Mouse (Mus musculus) forebrain, embryonic 15.5 days (tissue): ENCODE measurements at regions not wholly inside any gene's neighbourhood (a gene's known extent, or its start where the extent isn't known, plus 50 kb on each side); places are given as distances from the start of the nearest gene placed in this dataset.
A peak's percentile ranks its signal among the peaks of the same experiment; 100 is the strongest.

Experiments
- ATAC-seq: fragments of 200-750 bp; cut with Nextera tagmentation; replicated peaks from 2 replicates; pipeline ENCODE4 v1.8.0; 2017; ENCODE audit warnings: mild to moderate bottlenecking, moderate TSS enrichment, moderate library complexity
- H3K27ac ChIP-seq: fragments of 300-500 bp; sonication (generic); replicated peaks from 2 replicates; pipeline ENCODE4 v1.5.1; 2015; ENCODE audit warnings: mild to moderate bottlenecking, inconsistent platforms
- H3K27me3 ChIP-seq: fragments of 300-500 bp; sonication (generic); 2 replicates; pipeline ENCODE4 v1.6.1; 2015; ENCODE audit warnings: inconsistent platforms
- H3K36me3 ChIP-seq: fragments of 300-500 bp; sonication (generic); 2 replicates; pipeline ENCODE4 v1.6.1; 2015; ENCODE audit warnings: mild to moderate bottlenecking, inconsistent platforms
- H3K4me1 ChIP-seq: fragments of 300-500 bp; sonication (generic); 2 replicates; pipeline ENCODE4 v1.6.1; 2015; ENCODE audit warnings: inconsistent platforms
- H3K4me2 ChIP-seq: fragments of 300-500 bp; sonication (generic); replicated peaks from 2 replicates; pipeline ENCODE4 v1.6.1; 2015; ENCODE audit warnings: mild to moderate bottlenecking, inconsistent platforms
- H3K4me3 ChIP-seq: fragments of 300-500 bp; sonication (generic); 2 replicates; pipeline ENCODE4 v1.5.1; 2015; ENCODE audit warnings: mild to moderate bottlenecking, inconsistent platforms
- H3K9ac ChIP-seq: fragments of 300-500 bp; sonication (generic); replicated peaks from 2 replicates; pipeline ENCODE4 v1.6.1; 2015; ENCODE audit warnings: mild to moderate bottlenecking, inconsistent platforms
- H3K9me3 ChIP-seq: fragments of 300-500 bp; sonication (generic); 2 replicates; pipeline ENCODE4 v1.6.1; 2016; ENCODE audit warnings: inconsistent platforms
- WGBS: fragments of 180-500 bp; shearing (Covaris S2); methylation state at CpG from one replicate; pipeline ENCODE4 v1.1.7; 2015; ENCODE audit warnings: mixed read lengths; 5-methylcytosine and 5-hydroxymethylcytosine counted together

DNA sequence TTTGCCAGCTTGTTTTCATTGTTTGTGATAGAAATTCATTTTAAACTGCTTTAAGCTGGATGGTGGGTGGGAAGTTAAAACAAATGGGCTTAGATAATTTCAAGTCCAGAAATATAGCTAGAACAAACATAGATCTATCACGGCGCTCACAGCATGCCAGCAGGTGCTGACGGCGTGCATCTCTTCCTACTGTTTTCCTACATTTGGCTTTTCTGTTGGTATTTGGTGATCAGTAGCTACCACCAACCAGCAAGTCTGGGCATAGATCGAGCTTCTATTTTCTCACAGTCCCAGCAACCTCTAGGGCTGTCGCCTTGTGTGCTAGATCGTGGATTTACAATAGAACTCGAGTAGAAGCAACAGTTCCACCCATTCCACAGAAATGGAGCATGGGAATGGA lies 290.9 kb upstream of the Zeb2 start:
- Histone ChIP-seq H3K4me1 (peaks cover 15% of the 10 kb centered on the region), H3K9me3 (no peaks in the 10 kb centered on the region), H3K4me3 (no peak overlapping the region), H3K36me3 (no peaks in the 10 kb centered on the region), H3K4me2 (no peak overlapping the region), H3K9ac (no peak overlapping the region), H3K27ac (no peak overlapping the region), H3K27me3 (no peaks in the 10 kb centered on the region)
- no peak for ATAC-seq
- 93% methylated on average over 8 of the region's 8 CpGs for WGBS

DNA sequence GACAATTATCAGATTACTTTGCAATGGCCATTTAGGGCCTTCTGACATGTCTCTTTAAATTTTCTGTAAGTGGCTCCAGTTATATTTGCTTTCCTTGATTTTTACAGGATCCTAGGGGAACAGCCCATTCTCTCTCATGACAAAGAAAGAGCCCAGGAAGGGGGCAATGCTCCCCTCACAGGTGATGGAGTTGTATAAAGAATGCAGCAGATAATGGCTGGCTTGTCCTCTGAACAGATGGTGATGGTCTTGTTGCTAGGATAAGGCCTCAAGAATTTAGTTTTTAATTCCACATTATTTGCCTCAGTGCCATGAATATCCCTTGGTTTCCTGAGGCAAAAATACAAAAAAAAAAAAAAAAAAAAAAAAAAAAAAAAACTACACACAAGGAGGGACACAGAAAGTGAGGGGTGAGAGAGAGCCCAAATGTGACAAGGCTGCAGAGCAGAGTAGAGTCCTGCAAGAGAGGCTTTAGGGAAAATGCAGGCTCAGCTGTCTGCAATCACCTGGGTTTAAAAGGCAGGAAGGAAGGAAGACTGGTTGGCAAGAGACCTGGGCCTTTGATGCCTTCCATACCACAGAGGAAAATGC lies 272.8 kb upstream of the Zeb2 start:
- no peak overlapping the region for H3K27ac ChIP-seq
- no peak overlapping the region for H3K9ac ChIP-seq
- no peaks in the 10 kb centered on the region for H3K4me1 ChIP-seq
- H3K36me3 ChIP-seq = no peaks in the 10 kb centered on the region
- no peak overlapping the region for H3K4me3 ChIP-seq
- no peak overlapping the region for H3K4me2 ChIP-seq
- H3K9me3 ChIP-seq = no peaks in the 10 kb centered on the region
- no peak for ATAC-seq
- no peaks in the 10 kb centered on the region for H3K27me3 ChIP-seq

DNA sequence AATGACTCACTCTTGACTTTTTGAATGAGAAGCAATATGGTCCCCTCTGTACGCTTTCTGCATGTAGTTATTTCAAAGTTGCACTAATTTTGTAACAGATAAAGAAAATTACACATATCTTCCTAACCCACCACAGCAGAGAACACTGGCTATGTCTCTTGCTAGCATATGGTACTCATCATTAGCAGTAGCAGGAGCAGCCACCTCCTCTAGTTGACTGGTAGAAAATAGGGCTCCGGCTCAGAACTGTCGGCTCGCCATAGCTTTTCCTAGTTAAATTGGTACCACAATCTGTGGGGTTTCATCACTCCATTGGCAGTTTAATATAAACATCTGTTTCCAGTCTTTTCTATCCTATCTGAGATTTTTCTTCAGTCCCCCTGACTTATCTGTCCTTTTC lies 254.1 kb upstream of the Zeb2 start:
- Histone ChIP-seq H3K4me2 (no peak overlapping the region), H3K9ac (no peak overlapping the region), H3K27me3 (no peaks in the 10 kb centered on the region), H3K4me3 (no peak overlapping the region), H3K4me1 (peaks cover 6% of the 10 kb centered on the region; the same call in 1 of the 2 replicates), H3K9me3 (no peaks in the 10 kb centered on the region), H3K36me3 (no peaks in the 10 kb centered on the region), H3K27ac (no peak overlapping the region)
- WGBS = 72% methylated on average over 4 of the region's 4 CpGs
- no peak for ATAC-seq

DNA sequence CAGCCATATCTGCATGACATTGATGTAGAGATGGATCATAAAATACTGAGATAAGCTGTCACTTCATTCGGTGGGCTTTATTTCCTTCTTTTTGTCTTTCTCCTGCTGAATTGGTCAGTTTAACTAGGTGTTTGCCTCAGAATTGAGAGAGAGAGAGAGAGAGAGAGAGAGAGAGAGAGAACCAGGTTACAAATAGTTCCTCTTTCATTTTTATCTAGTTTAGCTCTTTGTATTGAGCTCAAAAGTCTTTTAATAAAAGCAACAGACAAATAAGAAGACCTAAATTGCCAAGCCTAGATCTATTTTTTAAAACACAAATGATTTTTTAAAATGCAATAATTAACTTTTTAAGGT lies 253.4 kb upstream of the Zeb2 start:
- Histone ChIP-seq H3K36me3 (no peaks in the 10 kb centered on the region), H3K27ac (no peak overlapping the region), H3K4me1 (peaks cover 6% of the 10 kb centered on the region; the same call in 1 of the 2 replicates), H3K9me3 (no peaks in the 10 kb centered on the region), H3K4me2 (no peak overlapping the region), H3K4me3 (no peak overlapping the region), H3K27me3 (no peaks in the 10 kb centered on the region), H3K9ac (no peak overlapping the region)
- WGBS = 67% methylated on average over 1 of the region's 1 CpGs
- no peak for ATAC-seq

DNA sequence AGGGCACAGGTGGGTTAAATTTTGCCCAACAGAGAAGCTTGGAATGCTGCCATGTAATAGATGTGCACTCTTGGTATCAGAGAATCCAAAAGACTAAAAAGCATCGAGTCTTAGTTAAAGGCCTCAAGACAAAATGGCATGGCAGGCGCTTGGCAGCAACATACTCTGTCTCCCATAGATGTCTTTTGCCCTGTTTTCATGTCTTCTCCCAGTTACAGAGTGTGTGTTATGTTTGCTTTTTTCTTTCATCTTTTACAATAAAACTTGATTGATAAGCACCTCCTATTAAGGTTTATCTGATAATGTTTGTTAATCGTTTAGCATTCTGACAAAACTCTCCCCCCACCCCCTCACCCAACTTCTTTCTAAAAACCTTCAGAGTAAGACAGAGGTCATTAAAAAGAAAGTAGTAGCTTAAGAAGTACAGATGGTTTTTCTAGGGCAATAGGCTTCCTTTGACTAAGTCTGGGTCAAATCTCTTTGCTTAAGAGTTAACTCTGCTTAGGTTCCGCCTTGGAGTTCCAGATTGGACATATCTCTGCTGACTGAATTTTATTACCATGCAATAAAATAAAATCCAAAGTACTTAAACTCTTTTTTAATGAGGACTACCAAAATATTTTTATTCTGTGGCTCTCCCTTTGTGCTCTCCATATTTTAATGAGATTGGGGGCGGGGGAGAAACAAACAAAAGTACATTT lies 252.9 kb upstream of the Zeb2 start:
- H3K27ac ChIP-seq = no peak overlapping the region
- H3K9ac ChIP-seq = no peak overlapping the region
- no peak overlapping the region for H3K4me3 ChIP-seq
- H3K4me1 ChIP-seq = peaks cover 6% of the 10 kb centered on the region; the same call in 1 of the 2 replicates
- WGBS = 72% methylated on average over 5 of the region's 5 CpGs
- no peak for ATAC-seq
- no peaks in the 10 kb centered on the region for H3K27me3 ChIP-seq
- H3K4me2 ChIP-seq = no peak overlapping the region
- no peaks in the 10 kb centered on the region for H3K36me3 ChIP-seq
- no peaks in the 10 kb centered on the region for H3K9me3 ChIP-seq

DNA sequence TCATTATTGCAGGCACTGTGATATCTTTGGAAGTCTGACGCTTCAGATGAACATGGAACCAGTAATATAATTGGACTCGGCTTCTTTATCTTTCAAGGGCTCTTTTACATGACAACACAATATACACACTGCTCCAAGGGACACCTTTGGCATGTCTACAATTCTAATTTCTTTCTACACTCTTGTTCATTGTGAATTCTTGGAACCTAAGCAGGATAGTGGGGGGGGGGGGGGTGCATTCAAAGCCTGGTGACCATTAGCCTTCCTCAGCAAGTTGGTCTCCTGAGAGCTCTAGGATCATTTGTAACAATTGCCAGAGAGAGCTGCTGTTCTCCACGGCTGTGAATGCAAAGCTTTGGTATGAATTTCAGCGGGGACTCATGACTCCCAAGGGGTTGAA lies 252.2 kb upstream of the Zeb2 start:
- H3K4me3 ChIP-seq = no peak overlapping the region
- H3K9me3 ChIP-seq = no peaks in the 10 kb centered on the region
- H3K9ac ChIP-seq = no peak overlapping the region
- peak; percentile 57; the same call in 1 of the 2 replicates for ATAC-seq
- H3K4me2 ChIP-seq = no peak overlapping the region
- H3K27me3 ChIP-seq = no peaks in the 10 kb centered on the region
- no peak overlapping the region for H3K27ac ChIP-seq
- H3K4me1 ChIP-seq = peaks cover 6% of the 10 kb centered on the region; the same call in 1 of the 2 replicates
- no peaks in the 10 kb centered on the region for H3K36me3 ChIP-seq
- WGBS = 47% methylated on average over 4 of the region's 4 CpGs

DNA sequence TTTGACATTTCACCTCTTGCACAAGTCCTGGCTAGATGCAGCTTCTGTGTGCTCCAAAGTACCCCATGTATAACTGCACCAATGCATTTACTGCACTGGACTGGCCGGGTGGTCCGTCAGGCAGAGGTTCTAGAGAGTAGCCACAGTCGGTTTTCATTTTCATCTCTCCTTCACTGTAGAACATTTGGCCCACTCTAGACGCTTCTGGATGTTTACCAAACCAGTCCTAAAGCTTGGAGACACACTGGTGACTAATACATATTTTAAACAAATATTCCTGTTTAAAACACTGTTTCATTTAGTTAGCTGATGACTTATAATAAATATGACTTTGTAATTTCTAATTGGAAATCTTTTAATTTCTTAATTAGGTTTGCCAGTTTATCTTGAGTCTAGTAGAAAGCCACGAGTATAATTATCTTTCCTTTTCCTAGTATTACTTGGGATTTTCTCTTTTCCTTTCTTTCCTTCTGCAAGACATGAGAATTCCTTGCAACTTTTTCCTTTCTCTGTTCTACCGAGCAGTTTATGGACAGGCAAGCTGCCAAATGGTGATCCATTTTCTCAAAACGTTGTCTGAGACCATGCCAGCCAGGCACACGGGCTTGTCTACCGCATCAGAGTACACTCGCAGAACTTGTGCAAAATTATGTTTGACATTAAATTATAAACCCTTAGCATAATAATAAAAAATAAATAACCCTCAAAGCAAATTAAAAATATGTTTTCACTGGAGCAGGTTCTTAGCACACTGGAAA lies 250.4 kb upstream of the Zeb2 start:
- no peaks in the 10 kb centered on the region for H3K9me3 ChIP-seq
- no peak overlapping the region for H3K27ac ChIP-seq
- no peak for ATAC-seq
- no peak overlapping the region for H3K9ac ChIP-seq
- no peak overlapping the region for H3K4me3 ChIP-seq
- no peaks in the 10 kb centered on the region for H3K36me3 ChIP-seq
- no peaks in the 10 kb centered on the region for H3K27me3 ChIP-seq
- peaks cover 6% of the 10 kb centered on the region; the same call in 1 of the 2 replicates for H3K4me1 ChIP-seq
- no peak overlapping the region for H3K4me2 ChIP-seq
- WGBS = 65% methylated on average over 10 of the region's 10 CpGs

DNA sequence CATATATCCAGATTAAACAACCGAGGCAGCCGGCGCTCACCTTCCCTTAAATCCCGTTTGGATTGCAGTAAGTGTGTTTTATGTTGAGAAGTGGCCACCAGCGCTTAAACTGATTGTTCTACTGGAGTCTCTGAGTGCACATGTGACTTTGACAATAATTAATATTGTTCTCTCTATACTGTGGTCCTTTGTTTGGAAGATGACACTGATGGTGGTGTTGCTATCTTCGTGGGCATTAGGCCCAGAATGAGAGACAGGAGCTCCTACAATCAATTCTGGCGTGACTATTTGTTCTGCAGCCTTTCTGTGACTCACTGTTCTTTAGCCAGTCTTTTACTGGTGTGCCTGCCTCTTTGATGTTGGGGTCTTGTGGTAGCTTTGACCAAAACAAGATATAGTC lies 240.1 kb upstream of the Zeb2 start:
- 21% methylated on average over 7 of the region's 7 CpGs for WGBS
- H3K27me3 ChIP-seq = no peaks in the 10 kb centered on the region
- no peak overlapping the region; the same call in 1 of the 2 replicates for H3K4me2 ChIP-seq
- H3K9ac ChIP-seq = no peak overlapping the region
- peak; percentile 12; the same call in 1 of the 2 replicates for ATAC-seq
- H3K27ac ChIP-seq = no peak overlapping the region
- no peaks in the 10 kb centered on the region for H3K9me3 ChIP-seq
- H3K36me3 ChIP-seq = no peaks in the 10 kb centered on the region
- H3K4me3 ChIP-seq = no peak overlapping the region
- H3K4me1 ChIP-seq = peaks cover 14% of the 10 kb centered on the region

DNA sequence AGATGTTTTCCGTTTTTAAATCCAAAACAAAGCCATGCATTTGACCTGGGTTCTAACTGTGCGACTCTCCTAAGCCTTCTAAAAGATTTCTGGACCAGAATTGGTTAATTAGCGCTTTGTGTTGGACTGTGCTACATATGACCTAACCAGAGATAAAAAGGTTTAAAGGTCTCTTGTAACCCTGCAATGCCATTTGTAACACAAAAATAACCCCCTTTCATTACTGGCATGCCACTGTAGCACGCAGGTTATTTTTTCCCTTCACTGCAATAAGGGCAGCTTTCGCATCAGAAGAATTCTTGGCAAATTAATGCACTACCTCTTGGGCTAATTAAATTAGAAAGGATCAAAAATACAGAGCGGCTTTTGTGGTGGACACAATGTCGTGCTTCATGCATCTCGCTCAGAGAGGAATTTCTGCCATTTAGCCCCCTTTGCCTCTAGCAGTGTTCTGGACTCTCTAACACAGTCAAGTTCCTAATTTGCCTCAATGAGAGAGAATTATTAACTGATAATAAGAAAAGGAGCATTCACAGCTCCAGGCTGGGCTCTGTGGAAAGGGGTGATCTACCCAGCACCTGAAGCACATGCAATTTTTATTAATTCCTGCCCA lies 239.5 kb upstream of the Zeb2 start:
- Histone ChIP-seq H3K9ac (0 out of 2 replicates have a peak overlapping the region, but pooled peaks have one; percentile 8), H3K27me3 (no peaks in the 10 kb centered on the region), H3K9me3 (no peaks in the 10 kb centered on the region), H3K4me3 (no peak overlapping the region), H3K27ac (no peak overlapping the region), H3K36me3 (no peaks in the 10 kb centered on the region), H3K4me1 (peaks cover 14% of the 10 kb centered on the region), H3K4me2 (peak overlapping the region; percentile 32)
- WGBS = 15% methylated on average over 8 of the region's 8 CpGs
- ATAC-seq = peak; percentile 86

DNA sequence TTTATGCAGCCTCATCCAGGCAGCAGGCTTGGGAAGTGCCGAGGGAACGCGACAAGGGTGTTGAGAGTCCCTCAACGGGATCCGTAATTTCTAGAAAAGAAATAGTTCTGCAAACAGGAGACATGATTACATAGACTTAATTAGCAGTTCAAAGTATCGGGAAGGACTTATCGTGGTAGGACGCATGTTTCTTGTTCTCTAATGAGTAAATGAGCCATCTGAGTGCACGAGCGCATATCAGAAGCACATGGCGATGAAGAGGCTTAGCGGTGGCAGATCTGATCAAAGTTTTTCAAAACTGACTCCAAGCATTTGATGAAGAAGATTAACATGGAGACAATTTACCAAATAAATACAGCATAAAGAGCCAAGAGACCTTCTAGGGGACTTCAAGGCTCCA lies 238.8 kb upstream of the Zeb2 start:
- H3K4me1 ChIP-seq = peaks cover 14% of the 10 kb centered on the region
- peak overlapping the region; percentile 32 for H3K4me2 ChIP-seq
- 26% methylated on average over 12 of the region's 12 CpGs for WGBS
- ATAC-seq = peak; percentile 58
- peak overlapping the region; percentile 14; the same call in 1 of the 2 replicates for H3K4me3 ChIP-seq
- no peak overlapping the region for H3K27ac ChIP-seq
- no peaks in the 10 kb centered on the region for H3K36me3 ChIP-seq
- no peaks in the 10 kb centered on the region for H3K9me3 ChIP-seq
- H3K27me3 ChIP-seq = no peaks in the 10 kb centered on the region
- no peak overlapping the region for H3K9ac ChIP-seq

DNA sequence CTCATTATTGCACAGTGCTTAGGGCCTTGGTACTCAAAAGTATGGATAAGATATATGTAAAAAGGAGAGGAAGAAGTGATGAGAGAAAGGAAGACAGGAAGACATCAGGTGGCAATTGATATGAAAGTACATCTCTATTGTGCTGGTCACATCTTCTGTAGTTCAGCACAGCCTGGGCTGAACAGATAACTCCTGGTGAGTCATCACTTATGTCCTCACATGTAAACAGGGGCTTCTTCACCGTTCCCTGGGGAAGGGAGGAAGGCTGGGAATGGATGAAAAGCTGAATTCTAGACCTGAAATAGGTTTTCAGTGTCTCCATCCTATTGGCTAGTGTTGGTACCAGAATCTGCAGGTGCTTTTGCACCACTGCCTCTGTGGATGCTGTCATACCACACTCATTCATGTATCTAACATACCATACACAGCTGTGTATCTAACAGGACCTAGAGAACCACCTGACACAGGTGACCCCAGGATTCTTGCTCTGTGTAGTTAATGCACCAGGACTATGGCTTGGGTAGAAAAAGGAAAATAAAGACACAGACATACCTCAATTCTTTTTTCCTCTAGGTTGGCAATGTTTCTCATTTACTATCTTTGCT lies 234.4 kb upstream of the Zeb2 start:
- Histone ChIP-seq H3K27me3 (no peaks in the 10 kb centered on the region), H3K36me3 (no peaks in the 10 kb centered on the region), H3K4me3 (no peak overlapping the region), H3K27ac (no peak overlapping the region), H3K9me3 (no peaks in the 10 kb centered on the region), H3K9ac (no peak overlapping the region), H3K4me2 (no peak overlapping the region), H3K4me1 (peaks cover 7% of the 10 kb centered on the region)
- no peak for ATAC-seq
- WGBS = 96% methylated on average over 1 of the region's 1 CpGs

DNA sequence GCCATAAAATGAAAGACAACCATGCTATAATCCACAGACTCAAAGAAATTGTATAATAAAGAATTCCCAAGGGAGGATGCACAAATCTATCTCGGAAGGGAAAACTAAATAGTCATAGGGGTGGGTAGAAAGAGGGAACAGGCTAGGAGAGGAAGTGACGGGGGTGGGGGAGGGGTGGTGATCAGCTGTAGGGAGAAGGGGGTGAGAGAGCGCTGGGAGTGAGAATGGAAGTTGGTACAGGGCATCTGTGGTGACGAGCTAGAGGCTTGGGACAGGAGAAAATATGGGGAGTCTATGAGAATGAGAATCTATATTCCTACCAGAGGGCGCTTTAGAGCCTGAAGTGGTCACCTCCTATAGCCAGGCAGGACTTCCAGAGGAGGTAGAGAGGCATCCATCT lies 229.2 kb upstream of the Zeb2 start:
- no peak overlapping the region for H3K9ac ChIP-seq
- H3K36me3 ChIP-seq = no peaks in the 10 kb centered on the region
- no peaks in the 10 kb centered on the region for H3K27me3 ChIP-seq
- WGBS = 88% methylated on average over 5 of the region's 5 CpGs
- H3K9me3 ChIP-seq = no peaks in the 10 kb centered on the region
- H3K27ac ChIP-seq = no peak overlapping the region
- no peak for ATAC-seq
- no peaks in the 10 kb centered on the region for H3K4me1 ChIP-seq
- no peak overlapping the region for H3K4me2 ChIP-seq
- H3K4me3 ChIP-seq = no peak overlapping the region
